Mouse (Mus musculus) kidney, embryonic 14.5 days (tissue): ENCODE measurements around the gene Larp4b. TPM values are rescaled to one million over a fixed set of nuclear protein-coding genes. Genes with fewer than 3 reads are reported as not detected.

ENCODE experiments used
- ATAC-seq: fragments of 200-750 bp; cut with Nextera tagmentation; 2 replicates; pipeline ENCODE4 v1.8.0; 2017; ENCODE audit warnings: moderate number of reproducible peaks, mild to moderate bottlenecking, moderate TSS enrichment, moderate library complexity; ENCODE audit not compliant: low FRiP score, low TSS enrichment
- H3K27ac ChIP-seq: fragments of 300-500 bp; sonication (generic); 2 replicates; pipeline ENCODE4 v1.5.1; 2014; ENCODE audit warnings: low read depth, mild to moderate bottlenecking, low read length, moderate library complexity, mixed read lengths
- H3K27me3 ChIP-seq: fragments of 300-500 bp; sonication (generic); 2 replicates; pipeline ENCODE4 v1.6.1; 2014; ENCODE audit warnings: mild to moderate bottlenecking, low read length; ENCODE audit not compliant: control insufficient read depth, insufficient read depth
- H3K36me3 ChIP-seq: fragments of 300-500 bp; sonication (generic); 2 replicates; pipeline ENCODE4 v1.6.1; 2014; ENCODE audit warnings: low read length, mixed read lengths; ENCODE audit not compliant: control insufficient read depth, insufficient read depth
- H3K4me1 ChIP-seq: fragments of 300-500 bp; sonication (generic); 2 replicates; pipeline ENCODE4 v1.6.1; 2014; ENCODE audit warnings: low read length, mixed read lengths; ENCODE audit not compliant: control insufficient read depth, insufficient read depth
- H3K4me2 ChIP-seq: fragments of 300-500 bp; sonication (generic); replicated peaks from 2 replicates; pipeline ENCODE4 v1.6.1; 2014; ENCODE audit warnings: low read depth, mild to moderate bottlenecking, low read length
- H3K4me3 ChIP-seq: fragments of 300-500 bp; sonication (generic); 2 replicates; pipeline ENCODE4 v1.5.1; 2014; ENCODE audit warnings: mild to moderate bottlenecking, low read length
- H3K9ac ChIP-seq: fragments of 300-500 bp; sonication (generic); 2 replicates; pipeline ENCODE4 v1.6.1; 2014; ENCODE audit warnings: low read depth, mild to moderate bottlenecking, low read length, moderate library complexity
- H3K9me3 ChIP-seq: fragments of 300-500 bp; sonication (generic); 2 replicates; pipeline ENCODE4 v1.6.1; 2016; ENCODE audit warnings: low read length; ENCODE audit not compliant: control insufficient read depth
- WGBS: fragments of 180-500 bp; shearing (Covaris S2); extraction: QIAGEN DNeasy Blood & Tissue Kit; methylation state at CpG from one replicate; pipeline ENCODE4 v1.1.7; 2014; 5-methylcytosine and 5-hydroxymethylcytosine counted together
- polyA plus RNA-seq: library from polyadenylated mRNA; unstranded; fragments of >200 nt; fragmentation: Nextera tagmentation; extraction: Ambion mirVana; gene quantifications from 2 replicates; pipeline ENCODE4 v1.2.1, GENCODE M21; 2014

Gene Larp4b
- polyA plus RNA-seq, 1 experiment from 2014 or later = 46.9 TPM

GRCm38 (mm10) chr13:9191172-9192140 lies 97.8 kb downstream of the Larp4b start:
- no peaks in the 10 kb centered on the region for H3K27me3 ChIP-seq
- H3K27ac ChIP-seq = no peak overlapping the region
- H3K9me3 ChIP-seq = no peaks in the 10 kb centered on the region
- H3K4me2 ChIP-seq = no peak overlapping the region
- ATAC-seq = peak; percentile 36; the same call in 1 of the 2 replicates
- no peaks in the 10 kb centered on the region for H3K36me3 ChIP-seq
- peaks cover 15% of the 10 kb centered on the region for H3K4me1 ChIP-seq
- H3K9ac ChIP-seq = 0 out of 2 replicates have a peak overlapping the region, but pooled peaks have one; percentile 34
- H3K4me3 ChIP-seq = no peak overlapping the region
- 47% methylated on average over 15 of the region's 15 CpGs for WGBS

- Histone ChIP-seq H3K9me3 (no peaks in the 10 kb centered on the region), H3K27ac (no peak overlapping the region), H3K4me3 (no peak overlapping the region), H3K27me3 (no peaks in the 10 kb centered on the region), H3K36me3 (no peaks in the 10 kb centered on the region), H3K9ac (no peak overlapping the region), H3K4me2 (no peak overlapping the region), H3K4me1 (peaks cover 10% of the 10 kb centered on the region)
- 17% methylated on average over 9 of the region's 9 CpGs for WGBS
- ATAC-seq = peak; percentile 80
Observed at GRCm38 (mm10) chr13:9192797-9193330, 99.2 kb downstream of the Larp4b start.

- H3K27ac ChIP-seq = no peak overlapping the region
Observed at GRCm38 (mm10) chr13:9194656-9195055, 101.0 kb downstream of the Larp4b start.

GRCm38 (mm10) chr13:9195565-9195964 lies 101.9 kb downstream of the Larp4b start:
- Histone ChIP-seq H3K27me3 (no peaks in the 10 kb centered on the region), H3K27ac (no peak overlapping the region), H3K36me3 (no peaks in the 10 kb centered on the region), H3K4me1 (peaks cover 10% of the 10 kb centered on the region; the same call in 1 of the 2 replicates), H3K9ac (no peak overlapping the region), H3K4me2 (no peak overlapping the region), H3K4me3 (no peak overlapping the region), H3K9me3 (no peaks in the 10 kb centered on the region)
- no peak for ATAC-seq
- 63% methylated on average over 4 of the region's 4 CpGs for WGBS

More at GRCm38 (mm10) chr13:9194656-9195055, 101.0 kb downstream of the Larp4b start:
- H3K9ac ChIP-seq = no peak overlapping the region
- no peaks in the 10 kb centered on the region for H3K9me3 ChIP-seq
- no peak overlapping the region for H3K4me3 ChIP-seq
- 89% methylated on average over 4 of the region's 4 CpGs for WGBS
- H3K4me2 ChIP-seq = no peak overlapping the region
- no peaks in the 10 kb centered on the region for H3K36me3 ChIP-seq
- H3K4me1 ChIP-seq = peaks cover 10% of the 10 kb centered on the region; the same call in 1 of the 2 replicates
- ATAC-seq = no peak
- H3K27me3 ChIP-seq = no peaks in the 10 kb centered on the region

- Histone ChIP-seq H3K36me3 (no peaks in the 10 kb centered on the region), H3K4me3 (no peak overlapping the region), H3K4me1 (peaks cover 8% of the 10 kb centered on the region; the same call in 1 of the 2 replicates), H3K27ac (no peak overlapping the region), H3K27me3 (no peaks in the 10 kb centered on the region), H3K9me3 (no peaks in the 10 kb centered on the region), H3K4me2 (no peak overlapping the region), H3K9ac (no peak overlapping the region)
- WGBS = 60% methylated on average over 3 of the region's 3 CpGs
- ATAC-seq = no peak
Observed at GRCm38 (mm10) chr13:9198106-9198505, 104.4 kb downstream of the Larp4b start.

- H3K9me3 ChIP-seq = no peaks in the 10 kb centered on the region
- H3K9ac ChIP-seq = no peak overlapping the region
- no peak overlapping the region for H3K4me3 ChIP-seq
- H3K4me1 ChIP-seq = peaks cover 8% of the 10 kb centered on the region; the same call in 1 of the 2 replicates
- no peaks in the 10 kb centered on the region for H3K36me3 ChIP-seq
- H3K27ac ChIP-seq = no peak overlapping the region
- peak overlapping the region; percentile 36 for H3K4me2 ChIP-seq
- 27% methylated on average over 19 of the region's 19 CpGs for WGBS
- H3K27me3 ChIP-seq = no peaks in the 10 kb centered on the region
- ATAC-seq = peak; percentile 93
Observed at GRCm38 (mm10) chr13:9198728-9199464, 105.2 kb downstream of the Larp4b start.

- Histone ChIP-seq H3K4me2 (peak overlapping the region; percentile 36), H3K4me1 (peaks cover 8% of the 10 kb centered on the region; the same call in 1 of the 2 replicates), H3K27ac (no peak overlapping the region), H3K36me3 (no peaks in the 10 kb centered on the region), H3K9me3 (no peaks in the 10 kb centered on the region), H3K27me3 (no peaks in the 10 kb centered on the region), H3K9ac (no peak overlapping the region), H3K4me3 (no peak overlapping the region)
- 29% methylated on average over 2 of the region's 2 CpGs for WGBS
- peak; percentile 73 for ATAC-seq
Observed at GRCm38 (mm10) chr13:9199465-9199844, 105.8 kb downstream of the Larp4b start.

GRCm38 (mm10) chr13:9222761-9223405 lies 129.2 kb downstream of the Larp4b start:
- H3K36me3 ChIP-seq = no peaks in the 10 kb centered on the region
- no peak overlapping the region for H3K4me3 ChIP-seq
- no peaks in the 10 kb centered on the region for H3K4me1 ChIP-seq
- no peaks in the 10 kb centered on the region for H3K9me3 ChIP-seq
- H3K27me3 ChIP-seq = no peaks in the 10 kb centered on the region
- no peak overlapping the region for H3K27ac ChIP-seq
- WGBS = 74% methylated on average over 9 of the region's 9 CpGs
- no peak overlapping the region for H3K4me2 ChIP-seq
- no peak overlapping the region for H3K9ac ChIP-seq
- ATAC-seq = no peak
